Mouse (Mus musculus): ENCODE measurements around the gene Noxred1.

- no peak for TF ChIP-seq POLR2A (IDR thresholded peaks at IDR 0.05; ENCODE audit: extremely low read depth, insufficient read depth, low read length)
- no peak for TF ChIP-seq CTCF (IDR thresholded peaks at IDR 0.05; ENCODE audit: extremely low read depth, insufficient read depth, low read length)
These were observed 13.6 kb downstream of the Noxred1 start for GRCm38 (mm10) chr12:87224950-87225349.
